In genomic region chr8:111594044-111594840, GRCm38 (mm10) we compare ENCODE assay signal across 15 mouse cellular contexts. TPM values are rescaled to one million over a fixed set of nuclear protein-coding genes. Genes with fewer than 3 reads are reported as not detected.
DNase-seq lines count a peak whose midpoint lies in the region; ATAC-seq and TF ChIP-seq lines count a peak whose summit lies in the region.
"Had no signal": no experiment of that assay in that cellular context is flagged by ENCODE, and none has a peak within 500 bp of the region (broad histone marks: within the 10 kb centered on the region; RNA-seq: fewer than 3 reads in every experiment).

No protein-coding gene starts in this region.

- no peak for TF ChIP-seq RAD21 in MEL (IDR thresholded peaks at IDR 0.05; ENCODE audit: low read depth, low read length)

- TF ChIP-seq POLR2A in MEL (IDR thresholded peaks at IDR 0.05; ENCODE audit: control insufficient read depth in 1 of 2, insufficient read depth in 1 of 2, low read depth in 1 of 2, low read length in 2 of 2, poor library complexity in 1 of 2), result no peak

- WGBS in heart, embryonic 10.5 days, result 70% methylated on average over 3 of the region's 3 CpGs
- WGBS in liver, postnatal 0 days (ENCODE audit: insufficient replicate concordance), result 43% methylated on average over 3 of the region's 3 CpGs
- WGBS in liver, embryonic 11.5 days, result 60% methylated on average over 3 of the region's 3 CpGs
- WGBS in neural tube, embryonic 15.5 days, result 82% methylated on average over 3 of the region's 3 CpGs
- WGBS in hindbrain, embryonic 11.5 days, result 86% methylated on average over 3 of the region's 3 CpGs

- H3K27ac ChIP-seq in heart, embryonic 10.5 days, result peak overlapping the region; percentile 83; the same call in 1 of the 2 replicates
- peak overlapping the region; percentile 83; the same call in 1 of the 2 replicates for H3K27ac ChIP-seq in liver, postnatal 0 days (ENCODE audit: low read depth)
- no peak overlapping the region for H3K27ac ChIP-seq in liver, embryonic 11.5 days (ENCODE audit: low read depth, low read length)
- peak overlapping the region; percentile 88; the same call in 1 of the 2 replicates for H3K27ac ChIP-seq in MEL (ENCODE audit: control insufficient read depth, low read depth, low read length)
- peak overlapping the region; percentile 33; the same call in 1 of the 2 replicates for H3K27ac ChIP-seq in neural tube, embryonic 15.5 days (replicated peaks)
- no peak overlapping the region for H3K27ac ChIP-seq in hindbrain, embryonic 11.5 days (ENCODE audit: low read depth, low read length)
- H3K27ac ChIP-seq: forebrain, embryonic 15.5 days; limb, embryonic 15.5 days; midbrain, embryonic 12.5 days; stomach, embryonic 15.5 days had no signal

- no peak overlapping the region for H3K4me2 ChIP-seq in liver, postnatal 0 days (ENCODE audit: low read depth, low read length)
- H3K4me2 ChIP-seq in liver, embryonic 11.5 days, result no peak overlapping the region
- no peak overlapping the region for H3K4me2 ChIP-seq in neural tube, embryonic 15.5 days
- H3K4me2 ChIP-seq in hindbrain, embryonic 11.5 days (replicated peaks; ENCODE audit: low read depth, low read length), result no peak overlapping the region
- H3K4me2 ChIP-seq: forebrain, embryonic 15.5 days; limb, embryonic 15.5 days; midbrain, embryonic 12.5 days; stomach, embryonic 15.5 days had no signal

- DNase-seq in heart, embryonic 10.5 days (ENCODE audit: low spot score), result no peak
- no peak for DNase-seq in heart, postnatal 4 days
- DNase-seq in liver, postnatal 0 days, result no peak
- DNase-seq in liver, embryonic 11.5 days (ENCODE audit: low spot score), result no peak
- no peak for DNase-seq in MEL (ENCODE audit: low read depth, low spot score)
- DNase-seq in hindbrain, embryonic 11.5 days (ENCODE audit: low spot score), result no peak
- no peak for DNase-seq in gastrocnemius, postnatal 14 days
- DNase-seq: cerebellum, adult 8-10 months; lung, postnatal 10 days; right cerebral cortex, postnatal 4 days had no signal

- ATAC-seq in liver, postnatal 0 days, result no peak
- ATAC-seq in liver, embryonic 11.5 days (replicated peaks; ENCODE audit: low FRiP score), result no peak
- ATAC-seq in neural tube, embryonic 15.5 days (ENCODE audit: low FRiP score), result no peak
- ATAC-seq in hindbrain, embryonic 11.5 days (ENCODE audit: low FRiP score), result no peak
- ATAC-seq: forebrain, embryonic 15.5 days had no signal

- H3K27me3 ChIP-seq in heart, embryonic 10.5 days (ENCODE audit: insufficient read depth, poor library complexity, severe bottlenecking), result no peaks in the 10 kb centered on the region
- no peaks in the 10 kb centered on the region for H3K27me3 ChIP-seq in liver, postnatal 0 days (ENCODE audit: insufficient read depth, low read length)
- H3K27me3 ChIP-seq in liver, embryonic 11.5 days (replicated peaks; ENCODE audit: control insufficient read depth, insufficient read depth, low read length), result no peaks in the 10 kb centered on the region
- no peaks in the 10 kb centered on the region for H3K27me3 ChIP-seq in MEL (ENCODE audit: control insufficient read depth in 1 of 2, insufficient read depth in 2 of 2, low read length in 2 of 2)
- no peaks in the 10 kb centered on the region for H3K27me3 ChIP-seq in neural tube, embryonic 15.5 days (replicated peaks)
- H3K27me3 ChIP-seq in hindbrain, embryonic 11.5 days (ENCODE audit: control insufficient read depth, insufficient read depth, low read length), result no peaks in the 10 kb centered on the region
- H3K27me3 ChIP-seq: forebrain, embryonic 15.5 days; limb, embryonic 15.5 days; midbrain, embryonic 12.5 days; stomach, embryonic 15.5 days had no signal

- H3K9me3 ChIP-seq in heart, embryonic 10.5 days, result no peaks in the 10 kb centered on the region
- H3K9me3 ChIP-seq in liver, postnatal 0 days (ENCODE audit: low read length), result no peaks in the 10 kb centered on the region
- H3K9me3 ChIP-seq in liver, embryonic 11.5 days (ENCODE audit: control insufficient read depth, low read length), result no peaks in the 10 kb centered on the region
- H3K9me3 ChIP-seq in MEL (replicated peaks; ENCODE audit: insufficient read depth, low read length), result no peaks in the 10 kb centered on the region
- H3K9me3 ChIP-seq in neural tube, embryonic 15.5 days (replicated peaks), result no peaks in the 10 kb centered on the region
- H3K9me3 ChIP-seq in hindbrain, embryonic 11.5 days (ENCODE audit: control insufficient read depth, low read length), result no peaks in the 10 kb centered on the region
- H3K9me3 ChIP-seq: forebrain, embryonic 15.5 days; limb, embryonic 15.5 days; midbrain, embryonic 12.5 days; stomach, embryonic 15.5 days had no signal

- H3K36me3 ChIP-seq in heart, embryonic 10.5 days, result no peaks in the 10 kb centered on the region; the same call in 1 of the 2 replicates
- no peaks in the 10 kb centered on the region; the same call in 1 of the 2 replicates for H3K36me3 ChIP-seq in liver, postnatal 0 days (replicated peaks; ENCODE audit: insufficient read depth, low read length)
- no peaks in the 10 kb centered on the region for H3K36me3 ChIP-seq in liver, embryonic 11.5 days (ENCODE audit: control insufficient read depth, insufficient read depth, low read length)
- peaks cover 0 to 31% of the 10 kb centered on the region in 2 experiments; a peak in 2 of 4 replicates for H3K36me3 ChIP-seq in MEL (ENCODE audit: control insufficient read depth in 1 of 2, insufficient read depth in 2 of 2, low read length in 2 of 2)
- no peaks in the 10 kb centered on the region for H3K36me3 ChIP-seq in neural tube, embryonic 15.5 days
- no peaks in the 10 kb centered on the region for H3K36me3 ChIP-seq in hindbrain, embryonic 11.5 days (ENCODE audit: control insufficient read depth, insufficient read depth, low read length)
- H3K36me3 ChIP-seq: forebrain, embryonic 15.5 days; limb, embryonic 15.5 days; midbrain, embryonic 12.5 days; stomach, embryonic 15.5 days had no signal

- H3K79me2 ChIP-seq in MEL (ENCODE audit: control insufficient read depth, insufficient read depth, low read length, poor library complexity), result peaks cover 8% of the 10 kb centered on the region

- no peak for TF ChIP-seq CTCF in liver, postnatal 0 days (IDR thresholded peaks at IDR 0.05; ENCODE audit: low read depth)
- TF ChIP-seq CTCF in MEL (IDR thresholded peaks at IDR 0.05 in 2 of 3, conservative IDR thresholded peaks at IDR 0.05 in 1 of 3; ENCODE audit: control insufficient read depth in 1 of 3, insufficient read depth in 1 of 3, low read depth in 2 of 3, low read length in 3 of 3, poor library complexity in 1 of 3, severe bottlenecking in 1 of 3), result no peak

- peaks cover 65% of the 10 kb centered on the region for H3K4me1 ChIP-seq in heart, embryonic 10.5 days
- H3K4me1 ChIP-seq in liver, postnatal 0 days (ENCODE audit: insufficient read depth), result peaks cover 47% of the 10 kb centered on the region
- H3K4me1 ChIP-seq in liver, embryonic 11.5 days (replicated peaks; ENCODE audit: control insufficient read depth, insufficient read depth, low read length), result peaks cover 57% of the 10 kb centered on the region
- H3K4me1 ChIP-seq in MEL (ENCODE audit: control insufficient read depth in 1 of 2, insufficient read depth in 2 of 2, low read length in 2 of 2), result peaks cover 31 to 37% of the 10 kb centered on the region in 2 experiments
- peaks cover 77% of the 10 kb centered on the region for H3K4me1 ChIP-seq in neural tube, embryonic 15.5 days
- no peaks in the 10 kb centered on the region for H3K4me1 ChIP-seq in hindbrain, embryonic 11.5 days (replicated peaks; ENCODE audit: control insufficient read depth, insufficient read depth, low read length)

- intact Hi-C loops in gastrocnemius, postnatal 14 days (cut with DNase I; ENCODE audit: low total_unique reads), result no loop called here

- H3K9ac ChIP-seq in liver, postnatal 0 days (replicated peaks), result no peak overlapping the region
- no peak overlapping the region for H3K9ac ChIP-seq in liver, embryonic 11.5 days (ENCODE audit: low read depth, low read length)
- H3K9ac ChIP-seq in MEL (ENCODE audit: control insufficient read depth, low read depth, low read length, poor library complexity, severe bottlenecking), result no peak overlapping the region
- H3K9ac ChIP-seq in neural tube, embryonic 15.5 days (replicated peaks), result no peak overlapping the region
- no peak overlapping the region for H3K9ac ChIP-seq in hindbrain, embryonic 11.5 days (ENCODE audit: low read depth, low read length)
- H3K9ac ChIP-seq: forebrain, embryonic 15.5 days; limb, embryonic 15.5 days; midbrain, embryonic 12.5 days; stomach, embryonic 15.5 days had no signal

- H3K4me3 ChIP-seq in heart, embryonic 10.5 days, result no peak overlapping the region
- H3K4me3 ChIP-seq in liver, postnatal 0 days (ENCODE audit: low read depth, low read length), result no peak overlapping the region
- H3K4me3 ChIP-seq in liver, embryonic 11.5 days (ENCODE audit: low read depth, low read length), result no peak overlapping the region
- H3K4me3 ChIP-seq in MEL (ENCODE audit: control insufficient read depth in 1 of 2, insufficient read depth in 1 of 2, low read depth in 2 of 2, low read length in 2 of 2), result no peak overlapping the region
- no peak overlapping the region for H3K4me3 ChIP-seq in neural tube, embryonic 15.5 days (replicated peaks)
- no peak overlapping the region for H3K4me3 ChIP-seq in hindbrain, embryonic 11.5 days (ENCODE audit: low read depth, low read length)
- H3K4me3 ChIP-seq: forebrain, embryonic 15.5 days; limb, embryonic 15.5 days; midbrain, embryonic 12.5 days; stomach, embryonic 15.5 days had no signal

- no peak for TF ChIP-seq EP300 in liver, postnatal 0 days (IDR thresholded peaks at IDR 0.05; ENCODE audit: low read depth)
- TF ChIP-seq EP300 in MEL (IDR thresholded peaks at IDR 0.05; ENCODE audit: low read depth in 1 of 2, low read length in 2 of 2), result no peak

RNA-seq across cellular contexts. Expression of gene Ldhd, which starts 35.9 kb away (rescaled TPM):
- polyA plus RNA-seq in heart, embryonic 10.5 days (2016; fragmentation: Nextera tagmentation; extraction: Ambion mirVana), result 0.30 and 0.43 TPM in 2 replicates
- 1 to 10 TPM; 2.7 to 3.8 TPM for total RNA-seq in heart, postnatal 4 days (2021)
- 0.85 and 1.1 TPM in 2 replicates for polyA plus RNA-seq in liver, postnatal 0 days (2015; fragmentation: Nextera tagmentation; extraction: Ambion mirVana)
- 0.10 and 0.16 TPM in 2 replicates for polyA plus RNA-seq in liver, embryonic 11.5 days (2014; fragmentation: Nextera tagmentation; extraction: Ambion mirVana)
- total RNA-seq in MEL (2012; rRNA removed), result 0.03 and 0.04 TPM in 2 replicates
- not detected for polyA plus RNA-seq in MEL (2012; ENCODE audit: insufficient read depth in 1 of 2, insufficient read length in 2 of 2, low read depth in 1 of 2, low replicate concordance in 2 of 2, missing spikeins in 1 of 2)
- polyA plus RNA-seq in neural tube, embryonic 15.5 days (2015; fragmentation: Nextera tagmentation; extraction: Ambion mirVana), result 0.93 and 1.5 TPM in 2 replicates
- 0.08 and 0.25 TPM in 2 replicates for polyA plus RNA-seq in hindbrain, embryonic 11.5 days (2014; fragmentation: Nextera tagmentation; extraction: Ambion mirVana)
- total RNA-seq in gastrocnemius, postnatal 14 days (2021), result 10 to 100 TPM; 14.1 to 16.0 TPM

RNA-seq across cellular contexts. Expression of gene Zfp1, which starts 49.0 kb away (rescaled TPM):
- polyA plus RNA-seq in heart, embryonic 10.5 days (2016; fragmentation: Nextera tagmentation; extraction: Ambion mirVana), result 17.6 and 18.1 TPM in 2 replicates
- total RNA-seq in heart, postnatal 4 days (2021), result 10 to 100 TPM; 10.1 to 10.5 TPM
- 3.8 and 4.0 TPM in 2 replicates for polyA plus RNA-seq in liver, postnatal 0 days (2015; fragmentation: Nextera tagmentation; extraction: Ambion mirVana)
- polyA plus RNA-seq in liver, embryonic 11.5 days (2014; fragmentation: Nextera tagmentation; extraction: Ambion mirVana), result 14.2 and 15.6 TPM in 2 replicates
- 12.0 and 12.2 TPM in 2 replicates for total RNA-seq in MEL (2012; rRNA removed)
- polyA plus RNA-seq in MEL (2012; ENCODE audit: insufficient read depth in 1 of 2, insufficient read length in 2 of 2, low read depth in 1 of 2, low replicate concordance in 2 of 2, missing spikeins in 1 of 2), result 10 to 100 TPM in 1 of 2 experiments, not detected in 1; 12.4 TPM
- 26.9 TPM in 2 replicates for polyA plus RNA-seq in neural tube, embryonic 15.5 days (2015; fragmentation: Nextera tagmentation; extraction: Ambion mirVana)
- polyA plus RNA-seq in hindbrain, embryonic 11.5 days (2014; fragmentation: Nextera tagmentation; extraction: Ambion mirVana), result 24.5 and 25.1 TPM in 2 replicates
- total RNA-seq in gastrocnemius, postnatal 14 days (2021), result 1 to 10 TPM; 7.4 to 8.4 TPM

RNA-seq across cellular contexts. Expression of gene Znrf1, which starts 58.3 kb away (rescaled TPM):
- 21.3 and 37.0 TPM in 2 replicates for polyA plus RNA-seq in heart, embryonic 10.5 days (2016; fragmentation: Nextera tagmentation; extraction: Ambion mirVana)
- 10 to 100 TPM; 60.1 to 60.5 TPM for total RNA-seq in heart, postnatal 4 days (2021)
- polyA plus RNA-seq in liver, postnatal 0 days (2015; fragmentation: Nextera tagmentation; extraction: Ambion mirVana), result 6.3 and 7.2 TPM in 2 replicates
- 24.9 and 27.6 TPM in 2 replicates for polyA plus RNA-seq in liver, embryonic 11.5 days (2014; fragmentation: Nextera tagmentation; extraction: Ambion mirVana)
- total RNA-seq in MEL (2012; rRNA removed), result 16.6 and 18.4 TPM in 2 replicates
- 10 to 100 TPM in 1 of 2 experiments, not detected in 1; 36.0 TPM for polyA plus RNA-seq in MEL (2012; ENCODE audit: insufficient read depth in 1 of 2, insufficient read length in 2 of 2, low read depth in 1 of 2, low replicate concordance in 2 of 2, missing spikeins in 1 of 2)
- 80.3 and 93.3 TPM in 2 replicates for polyA plus RNA-seq in neural tube, embryonic 15.5 days (2015; fragmentation: Nextera tagmentation; extraction: Ambion mirVana)
- polyA plus RNA-seq in hindbrain, embryonic 11.5 days (2014; fragmentation: Nextera tagmentation; extraction: Ambion mirVana), result 48.3 and 48.7 TPM in 2 replicates
- 10 to 100 TPM; 46.3 to 47.2 TPM for total RNA-seq in gastrocnemius, postnatal 14 days (2021)

Comparison
In these comparisons a context has a peak if more than half of its experiments do, and no peak if none do; other contexts are left out.
1. H3K27ac ChIP-seq: peak in heart, embryonic 10.5 days (single experiment), liver, postnatal 0 days (single experiment), MEL (single experiment) and neural tube, embryonic 15.5 days (single experiment); none in liver, embryonic 11.5 days (single experiment) and hindbrain, embryonic 11.5 days (single experiment).